Mouse (Mus musculus) spleen, adult 2 months (tissue): Measurements from ENCODE around the gene Cldn19. TPM values are rescaled to one million over a fixed set of nuclear protein-coding genes. Genes with fewer than 3 reads are reported as not detected.

Source experiments
- DNase-seq, 2 experiments: peaks; one replicate each; pipeline versions ENCODE4 v3.0.0 to v3.0.0-alpha.2; 2012 to 2021; ENCODE audit warnings: low spot score in 2 of 2, low read depth in 1 of 2
- H3K27ac ChIP-seq: fragments of 200-500 bp; 2 replicates; pipeline ENCODE4 v1.5.1; 2012; ENCODE audit warnings: low read length, inconsistent platforms; ENCODE audit not compliant: insufficient read depth
- H3K27me3 ChIP-seq: fragments of 200-500 bp; 2 replicates; pipeline ENCODE4 v1.6.1; 2012; ENCODE audit warnings: mild to moderate bottlenecking, moderate library complexity, low read length, inconsistent platforms; ENCODE audit not compliant: control insufficient read depth, insufficient read depth
- H3K36me3 ChIP-seq: fragments of 200-500 bp; 2 replicates; pipeline ENCODE4 v1.6.1; 2012; ENCODE audit warnings: mild to moderate bottlenecking, low read length, inconsistent platforms; ENCODE audit not compliant: control insufficient read depth, insufficient read depth
- H3K4me1 ChIP-seq: fragments of 200-500 bp; 2 replicates; pipeline ENCODE4 v1.6.1; 2011; ENCODE audit warnings: inconsistent platforms; ENCODE audit not compliant: control insufficient read depth, insufficient read depth, insufficient read length
- H3K4me3 ChIP-seq: fragments of 200-500 bp; 2 replicates; pipeline ENCODE4 v1.5.1; 2011; ENCODE audit warnings: mild to moderate bottlenecking, inconsistent platforms; ENCODE audit not compliant: insufficient read depth, insufficient read length; ENCODE audit errors: extremely low read depth
- CTCF ChIP-seq: fragments of 200-500 bp; IDR thresholded peaks from 2 replicates; pipeline ENCODE4 v1.5.1; 2011; ENCODE audit warnings: mild to moderate bottlenecking, inconsistent platforms; ENCODE audit not compliant: insufficient read depth, insufficient read length, insufficient replicate concordance; ENCODE audit errors: extremely low read depth
- POLR2A ChIP-seq: fragments of 200-500 bp; IDR thresholded peaks from 2 replicates; pipeline ENCODE4 v1.6.1; 2011; ENCODE audit warnings: low read depth, low read length, inconsistent platforms
- WGBS: fragments of 180-500 bp; shearing (Covaris S2); methylation state at CpG from one replicate; pipeline ENCODE4 v1.1.7; 2018; 5-methylcytosine and 5-hydroxymethylcytosine counted together
- polyA plus RNA-seq: library from polyadenylated mRNA; depleted of rRNA; stranded (reverse); fragments of >200 nt; gene quantifications from 2 replicates; pipeline ENCODE4 v1.2.3, GENCODE M21; 2012

Cldn19 gene
- polyA plus RNA-seq, 1 experiment: not detected

DNA sequence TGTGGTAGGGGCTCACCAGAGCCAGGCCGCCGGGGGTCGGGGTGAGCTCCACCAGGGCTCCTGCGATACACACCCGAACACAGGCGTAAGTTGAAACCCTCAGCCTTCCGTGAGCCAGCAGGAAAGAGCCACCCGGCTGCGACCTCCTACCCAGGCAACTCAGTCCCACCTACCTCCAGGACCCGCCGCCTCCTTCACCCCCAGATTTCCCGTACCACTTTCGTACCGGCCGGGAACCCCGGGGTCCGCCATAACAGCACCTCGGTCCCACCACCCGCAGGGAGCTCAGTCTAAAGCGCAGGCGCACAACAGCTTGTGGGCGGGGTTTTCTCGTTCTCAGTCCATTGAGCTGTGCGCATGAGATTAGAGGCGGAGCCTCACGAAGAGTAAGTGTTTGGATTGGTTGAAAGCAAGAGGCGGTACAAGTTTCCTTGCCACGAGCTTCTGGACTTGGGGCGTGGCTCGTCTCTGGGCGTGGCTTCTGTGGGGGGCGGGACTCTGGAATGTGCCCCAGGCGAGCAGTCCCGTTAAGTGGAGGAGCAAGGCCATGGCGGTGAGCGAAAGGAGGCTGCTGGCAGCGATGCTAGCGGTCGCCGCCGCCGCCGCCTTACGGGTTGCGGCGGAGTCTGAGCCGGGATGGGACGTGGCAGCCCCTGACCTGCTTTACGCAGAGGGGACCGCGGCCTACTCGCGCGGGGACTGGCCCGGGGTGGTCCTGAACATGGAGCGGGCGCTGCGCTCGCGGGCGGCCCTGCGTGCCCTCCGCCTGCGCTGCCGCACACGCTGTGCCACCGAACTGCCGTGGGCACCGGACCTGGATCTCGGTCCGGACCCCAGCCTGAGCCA lies 22.6 kb upstream of the Cldn19 start, which contains the start of the genes AU022252 and P3h1:
AU022252 (minus strand) TSS at position 303 of the 846 bp plus-strand sequence.
P3h1 (plus strand) TSS at position 506 of the 846 bp plus-strand sequence.
- TF ChIP-seq POLR2A: peak; percentile 25; the same call in 1 of the 2 replicates
- TF ChIP-seq CTCF: no peak
- WGBS: under 1% methylated on average over 70 of the region's 71 CpGs
- Histone ChIP-seq H3K27ac (no peak within 1 kb of the TSS), H3K4me1 (peaks cover 2% of the 10 kb centered on the region), H3K4me3 (peak within 1 kb of the TSS; percentile 92), H3K36me3 (peaks cover 2% of the 10 kb centered on the region; the same call in 1 of the 2 replicates), H3K27me3 (no peaks in the 10 kb centered on the region)
- peak; percentile 98 to 99 for DNase-seq

DNA sequence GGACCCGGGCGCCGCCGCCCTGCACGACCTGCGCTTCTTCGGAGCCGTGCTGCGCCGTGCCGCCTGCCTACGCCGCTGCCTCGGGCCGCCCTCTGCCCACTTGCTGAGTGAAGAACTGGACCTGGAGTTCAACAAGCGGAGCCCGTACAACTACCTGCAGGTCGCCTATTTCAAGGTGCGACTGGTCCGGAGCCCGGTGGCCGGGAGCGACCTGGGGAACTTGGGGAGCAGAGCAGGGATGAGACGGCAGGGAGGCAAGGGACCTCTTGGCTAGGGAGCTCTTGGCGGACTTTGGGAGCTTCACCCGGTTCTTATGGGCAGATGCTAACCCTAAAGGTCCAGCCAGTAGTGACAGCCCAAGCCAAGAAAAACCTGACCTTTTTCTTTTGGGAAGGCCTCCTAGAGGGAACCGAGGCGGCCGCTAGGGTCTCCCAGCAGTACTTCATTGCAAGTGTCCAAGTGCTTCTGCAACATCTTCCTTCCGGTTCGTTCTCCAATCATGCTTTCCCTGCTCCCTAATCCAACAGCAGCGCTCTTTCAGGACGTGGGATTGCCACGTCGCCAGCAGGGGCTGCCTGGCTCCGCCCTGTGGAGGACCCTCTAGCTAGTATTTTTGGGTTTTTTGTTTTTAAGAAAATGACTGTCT lies 21.8 kb upstream of the Cldn19 start:
- H3K4me3 ChIP-seq: peak overlapping the region; percentile 80
- TF ChIP-seq POLR2A (no peak), CTCF (no peak)
- H3K4me1 ChIP-seq: peaks cover 2% of the 10 kb centered on the region
- no peak overlapping the region for H3K27ac ChIP-seq
- no peaks in the 10 kb centered on the region for H3K36me3 ChIP-seq
- 3% methylated on average over 36 of the region's 36 CpGs for WGBS
- no peaks in the 10 kb centered on the region for H3K27me3 ChIP-seq
- no peak for DNase-seq

GRCm38 (mm10) chr4:119234348-119234747 lies 20.9 kb upstream of the Cldn19 start:
- WGBS: 94% methylated on average over 3 of the region's 3 CpGs

GRCm38 (mm10) chr4:119238661-119239060 lies 16.6 kb upstream of the Cldn19 start:
- DNase-seq: no peak
- H3K4me1 ChIP-seq: peaks cover 3% of the 10 kb centered on the region; the same call in 1 of the 2 replicates
- H3K27me3 ChIP-seq: no peaks in the 10 kb centered on the region
- no peak overlapping the region for H3K27ac ChIP-seq
- TF ChIP-seq POLR2A (no peak), CTCF (no peak)
- H3K36me3 ChIP-seq: no peaks in the 10 kb centered on the region
- WGBS: 69% methylated on average over 3 of the region's 3 CpGs
- no peak overlapping the region for H3K4me3 ChIP-seq

More at GRCm38 (mm10) chr4:119234348-119234747, 20.9 kb upstream of the Cldn19 start:
- TF ChIP-seq POLR2A: no peak
- TF ChIP-seq CTCF: no peak
- no peak overlapping the region for H3K27ac ChIP-seq
- no peaks in the 10 kb centered on the region for H3K36me3 ChIP-seq
- H3K27me3 ChIP-seq: no peaks in the 10 kb centered on the region
- no peak for DNase-seq
- H3K4me3 ChIP-seq: no peak overlapping the region
- H3K4me1 ChIP-seq: peaks cover 3% of the 10 kb centered on the region

- peak in 1 of 2 experiments; percentile 40 for DNase-seq
- TF ChIP-seq POLR2A (no peak), CTCF (peak; percentile 46; the same call in 1 of the 2 replicates)
- no peak overlapping the region for H3K4me3 ChIP-seq
- no peaks in the 10 kb centered on the region for H3K27me3 ChIP-seq
- H3K27ac ChIP-seq: 0 out of 2 replicates have a peak overlapping the region, but pooled peaks have one; percentile 2
- H3K4me1 ChIP-seq: peaks cover 3% of the 10 kb centered on the region; the same call in 1 of the 2 replicates
- 8% methylated on average over 12 of the region's 12 CpGs for WGBS
- H3K36me3 ChIP-seq: no peaks in the 10 kb centered on the region
Observed at GRCm38 (mm10) chr4:119239181-119239682, 16.0 kb upstream of the Cldn19 start.

DNA sequence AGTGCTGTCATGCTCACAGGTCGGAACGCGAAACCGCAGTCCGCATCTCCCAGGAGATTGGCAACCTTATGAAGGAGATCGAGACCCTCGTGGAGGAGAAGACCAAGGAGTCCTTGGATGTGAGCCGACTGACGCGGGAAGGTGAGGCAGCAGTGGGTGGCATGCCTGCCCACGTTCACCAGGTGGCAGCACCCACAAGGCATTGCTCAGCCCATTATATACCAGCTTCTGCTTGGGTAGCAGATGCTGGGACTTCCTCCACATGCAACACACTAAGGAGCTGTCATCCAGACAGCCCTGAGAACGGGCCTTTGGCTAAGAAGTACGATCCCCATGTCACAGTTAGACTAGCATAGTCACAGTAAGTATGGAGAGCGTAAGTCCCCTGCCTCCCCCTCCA lies 13.6 kb upstream of the Cldn19 start:
- DNase-seq: no peak
- Histone ChIP-seq H3K4me3 (no peak overlapping the region), H3K4me1 (peaks cover 3% of the 10 kb centered on the region; the same call in 1 of the 2 replicates), H3K27me3 (no peaks in the 10 kb centered on the region), H3K36me3 (no peaks in the 10 kb centered on the region), H3K27ac (no peak overlapping the region)
- TF ChIP-seq POLR2A (no peak), CTCF (peak; percentile 15; the same call in 1 of the 2 replicates)
- 82% methylated on average over 14 of the region's 14 CpGs for WGBS

DNA sequence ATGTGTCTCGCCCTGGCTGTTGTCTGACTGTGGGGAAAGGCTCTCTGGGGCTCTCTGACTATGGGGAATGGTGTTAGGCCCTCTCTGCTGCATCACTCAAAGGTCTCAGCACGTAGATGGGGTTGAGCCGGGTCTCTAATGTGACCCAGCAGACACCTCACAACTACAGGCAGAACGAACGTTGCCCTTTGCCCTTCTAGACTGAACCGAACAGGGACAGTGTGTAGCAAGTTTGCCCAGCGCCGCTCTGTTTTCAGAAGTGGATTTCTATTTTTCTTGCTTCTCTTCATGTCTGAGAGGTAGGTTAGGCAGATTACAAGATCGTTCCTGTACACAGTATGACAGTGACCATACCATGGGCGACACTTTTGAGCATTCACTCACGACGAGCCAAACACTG lies 12.6 kb upstream of the Cldn19 start:
- Histone ChIP-seq H3K36me3 (no peaks in the 10 kb centered on the region), H3K4me1 (peaks cover 3% of the 10 kb centered on the region; the same call in 1 of the 2 replicates), H3K4me3 (no peak overlapping the region), H3K27ac (no peak overlapping the region), H3K27me3 (no peaks in the 10 kb centered on the region)
- 95% methylated on average over 12 of the region's 12 CpGs for WGBS
- no peak for TF ChIP-seq POLR2A
- TF ChIP-seq CTCF: no peak
- no peak for DNase-seq
